Mouse (Mus musculus) cerebellum, adult 8-10 months (tissue): ENCODE results near the gene Casc3.
"Not testable (repeated sequence)": the region's sequence is repeated elsewhere in the genome, so short reads cannot be mapped to it uniquely, and the experiment has no call there.

ENCODE experiments used
- DNase-seq: peaks from one replicate; pipeline ENCODE4 v3.0.0; 2022

Casc3 gene

GRCm38 (mm10) chr11:98790631-98791205 is 14.0 kb upstream of the Casc3 start:
- no peak for DNase-seq

- DNase-seq: no peak
Measured at GRCm38 (mm10) chr11:98791448-98791847, 13.3 kb upstream of the Casc3 start.

GRCm38 (mm10) chr11:98792081-98792480 is 12.6 kb upstream of the Casc3 start:
- no peak for DNase-seq

GRCm38 (mm10) chr11:98794469-98795014 is 10.2 kb upstream of the Casc3 start:
- DNase-seq: peak; percentile 79

- DNase-seq: peak; percentile 87
Measured at GRCm38 (mm10) chr11:98795015-98795713, 9.5 kb upstream of the Casc3 start, which contains the start of gene Msl1. TSS of gene Msl1 (plus strand) at chr11:98795516.

GRCm38 (mm10) chr11:98795714-98796514 is 8.8 kb upstream of the Casc3 start:
- DNase-seq: peak; percentile 57

- DNase-seq: peak; percentile 72
Measured at GRCm38 (mm10) chr11:98796515-98797216, 8.0 kb upstream of the Casc3 start.

- no peak for DNase-seq
Measured at GRCm38 (mm10) chr11:98797306-98797705, 7.4 kb upstream of the Casc3 start.

- DNase-seq: no peak
Measured at GRCm38 (mm10) chr11:98797909-98798308, 6.8 kb upstream of the Casc3 start.

GRCm38 (mm10) chr11:98808417-98808816 is 3.7 kb downstream of the Casc3 start:
- no peak for DNase-seq

- peak; percentile 99 for DNase-seq
Measured at GRCm38 (mm10) chr11:98809457-98810290, 5.0 kb downstream of the Casc3 start.

GRCm38 (mm10) chr11:98810686-98811085 is 6.0 kb downstream of the Casc3 start:
- no peak for DNase-seq

- no peak for DNase-seq
Measured at GRCm38 (mm10) chr11:98816706-98817239, 12.1 kb downstream of the Casc3 start.

GRCm38 (mm10) chr11:98820968-98821367 is 16.3 kb downstream of the Casc3 start:
- no peak for DNase-seq

- DNase-seq: not testable (repeated sequence)
Measured at GRCm38 (mm10) chr11:98826071-98826470, 21.4 kb downstream of the Casc3 start.

- DNase-seq: no peak
Measured at GRCm38 (mm10) chr11:98827877-98828276, 23.2 kb downstream of the Casc3 start.

GRCm38 (mm10) chr11:98829091-98829775 is 24.5 kb downstream of the Casc3 start:
- DNase-seq: peak; percentile 44

- DNase-seq: no peak
Measured at GRCm38 (mm10) chr11:98829875-98830274, 25.2 kb downstream of the Casc3 start.

- no peak for DNase-seq
Measured at GRCm38 (mm10) chr11:98835296-98835695, 30.6 kb downstream of the Casc3 start.

- DNase-seq: no peak
Measured at GRCm38 (mm10) chr11:98835725-98836124, 31.0 kb downstream of the Casc3 start.

- no peak for DNase-seq
Measured at GRCm38 (mm10) chr11:98836128-98836527, 31.4 kb downstream of the Casc3 start.
